Mouse (Mus musculus) forebrain, embryonic 12.5 days (tissue): Measurements from ENCODE around the gene Nup43. TPM values are rescaled to one million over a fixed set of nuclear protein-coding genes. Genes with fewer than 3 reads are reported as not detected.
A peak's percentile ranks its signal among the peaks of the same experiment; 100 is the strongest.
"Not testable (repeated sequence)": the region's sequence is repeated elsewhere in the genome, so short reads cannot be mapped to it uniquely, and the experiment has no call there.

ENCODE experiments used
- ATAC-seq: fragments of 200-750 bp; cut with Nextera tagmentation; 2 replicates; pipeline ENCODE4 v1.8.0; 2017; ENCODE audit warnings: moderate TSS enrichment; ENCODE audit not compliant: low FRiP score
- H3K27ac ChIP-seq: fragments of 300-500 bp; sonication (generic); 2 replicates; pipeline ENCODE4 v1.5.1; 2016; ENCODE audit warnings: mild to moderate bottlenecking
- H3K27me3 ChIP-seq: fragments of 300-500 bp; sonication (generic); 2 replicates; pipeline ENCODE4 v1.6.1; 2016; ENCODE audit warnings: mild to moderate bottlenecking
- H3K36me3 ChIP-seq: fragments of 300-500 bp; sonication (generic); replicated peaks from 2 replicates; pipeline ENCODE4 v1.6.1; 2016; ENCODE audit warnings: mild to moderate bottlenecking
- H3K4me1 ChIP-seq: fragments of 300-500 bp; sonication (generic); 2 replicates; pipeline ENCODE4 v1.6.1; 2016
- H3K4me2 ChIP-seq: fragments of 300-500 bp; sonication (generic); 2 replicates; pipeline ENCODE4 v1.6.1; 2016; ENCODE audit warnings: mild to moderate bottlenecking, moderate library complexity
- H3K4me3 ChIP-seq: fragments of 300-500 bp; sonication (generic); replicated peaks from 2 replicates; pipeline ENCODE4 v1.5.1; 2016; ENCODE audit warnings: mild to moderate bottlenecking
- H3K9ac ChIP-seq: fragments of 300-500 bp; sonication (generic); 2 replicates; pipeline ENCODE4 v1.6.1; 2016; ENCODE audit warnings: mild to moderate bottlenecking
- H3K9me3 ChIP-seq: fragments of 300-500 bp; sonication (generic); 2 replicates; pipeline ENCODE4 v1.6.1; 2016
- WGBS: fragments of 180-500 bp; shearing (Covaris S2); methylation state at CpG from one replicate; pipeline ENCODE4 v1.1.7; 2016; 5-methylcytosine and 5-hydroxymethylcytosine counted together
- polyA plus RNA-seq: library from polyadenylated mRNA; unstranded; fragments of >200 nt; fragmentation: Nextera tagmentation; extraction: Ambion mirVana; gene quantifications from 2 replicates; pipeline ENCODE4 v1.2.1, GENCODE M21; 2016

Nup43 gene
- polyA plus RNA-seq, result 54.0 and 59.7 TPM in 2 replicates

DNA sequence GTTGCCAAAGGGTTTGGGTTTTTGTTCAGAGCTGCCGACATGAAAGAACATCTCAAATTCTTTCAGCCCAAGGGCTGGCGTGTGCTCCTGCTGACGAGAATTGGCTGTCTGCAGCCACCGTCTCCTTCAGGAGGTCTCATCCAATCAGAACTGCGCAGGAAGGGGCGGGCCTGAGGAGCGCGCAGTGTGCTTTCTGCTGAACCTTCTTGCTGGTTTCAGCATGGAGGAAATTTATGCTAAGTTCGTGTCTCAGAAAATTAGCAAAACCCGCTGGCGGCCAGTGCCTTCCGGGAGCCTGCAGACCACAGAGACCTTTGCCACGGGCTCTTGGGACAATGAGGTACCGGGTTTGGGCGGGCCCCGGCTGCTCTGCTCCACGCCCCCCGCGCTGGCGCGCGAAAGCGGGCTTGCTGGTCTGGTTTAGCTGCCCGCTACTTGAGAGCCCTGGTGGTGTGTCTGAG lies at the start of gene Nup43:
Gene Nup43 (plus strand): TSS at position 162 of the 461 bp plus-strand sequence.
- WGBS, result 0% methylated on average over 24 of the region's 24 CpGs
- peak within 1 kb of the TSS; percentile 78 for H3K9ac ChIP-seq
- H3K4me3 ChIP-seq, result peak within 1 kb of the TSS; percentile 84
- peaks cover 28% of the 10 kb centered on the region for H3K36me3 ChIP-seq
- peak within 1 kb of the TSS; percentile 78 for H3K27ac ChIP-seq
- H3K9me3 ChIP-seq, result no peaks in the 10 kb centered on the region
- peaks cover 16% of the 10 kb centered on the region for H3K4me1 ChIP-seq
- peak within 1 kb of the TSS; percentile 73 for H3K4me2 ChIP-seq
- ATAC-seq, result peak; percentile 80
- H3K27me3 ChIP-seq, result no peaks in the 10 kb centered on the region

DNA sequence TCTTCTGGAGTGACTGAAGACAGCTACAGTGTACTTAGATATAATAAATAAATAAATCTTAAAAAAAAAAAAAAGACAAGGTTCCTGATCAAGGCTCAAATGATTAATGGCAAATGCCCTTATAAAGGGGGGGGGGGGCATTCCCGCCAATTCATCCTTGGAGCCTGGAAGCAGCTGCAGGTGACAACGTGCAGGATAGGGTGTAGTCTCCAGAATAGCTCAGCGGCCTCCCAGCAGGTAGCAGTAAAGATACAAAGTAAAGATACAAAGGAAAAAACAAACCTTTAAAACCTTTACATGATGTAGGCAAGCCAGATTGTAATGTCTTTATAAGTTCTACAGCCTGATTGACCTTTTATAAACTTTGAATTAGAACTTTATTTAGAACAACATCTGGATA lies 49.7 kb upstream of the Nup43 start:
- ATAC-seq, H3K27me3 ChIP-seq, H3K9ac ChIP-seq, H3K36me3 ChIP-seq, H3K4me3 ChIP-seq, H3K4me2 ChIP-seq, H3K4me1 ChIP-seq, H3K9me3 ChIP-seq, H3K27ac ChIP-seq: not testable (repeated sequence)
- 35% methylated on average over 3 of the region's 3 CpGs for WGBS

DNA sequence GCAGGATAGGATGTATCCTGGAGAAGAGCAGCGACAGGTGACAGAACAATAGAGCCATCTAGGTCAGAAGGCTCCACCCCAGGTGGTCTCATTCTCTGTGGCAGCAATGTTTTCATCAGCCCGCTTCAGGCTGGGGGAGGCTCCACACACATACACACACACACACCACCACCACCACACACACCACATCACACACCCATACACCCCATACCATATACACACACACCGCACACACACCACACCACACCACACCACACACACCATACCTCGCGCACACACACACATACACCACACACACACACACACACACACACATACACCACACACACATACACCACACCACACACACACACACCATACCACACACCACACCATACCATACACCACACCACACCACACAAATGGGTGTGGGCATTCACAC lies 47.5 kb upstream of the Nup43 start:
- Histone ChIP-seq H3K9me3 (peaks cover 2% of the 10 kb centered on the region; the same call in 1 of the 2 replicates), H3K4me1 (no peaks in the 10 kb centered on the region), H3K36me3 (peaks cover 10% of the 10 kb centered on the region), H3K27ac (no peak overlapping the region), H3K4me2 (no peak overlapping the region), H3K27me3 (no peaks in the 10 kb centered on the region), H3K9ac (no peak overlapping the region), H3K4me3 (no peak overlapping the region)
- WGBS, result 71% methylated on average over 5 of the region's 5 CpGs
- ATAC-seq, result no peak; the same call in 1 of the 2 replicates

DNA sequence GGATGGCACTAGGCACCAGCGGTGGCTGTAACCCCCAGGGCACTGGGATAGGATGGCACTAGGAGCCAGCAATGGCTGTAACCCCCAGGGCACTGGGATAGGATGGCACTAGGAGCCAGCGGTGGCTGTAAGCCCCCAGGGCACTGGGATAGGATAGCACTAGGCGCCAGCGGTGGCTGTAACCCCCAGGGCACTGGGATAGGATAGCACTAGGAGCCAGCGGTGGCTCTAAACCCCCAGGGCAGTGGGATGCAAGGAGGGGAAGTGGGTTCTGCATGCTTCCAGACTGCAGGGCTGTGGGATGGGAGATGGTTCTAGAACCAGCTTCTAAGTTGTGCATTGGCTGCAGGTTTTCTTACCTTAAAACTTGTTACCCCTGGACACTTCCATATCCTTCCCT lies 46.6 kb upstream of the Nup43 start:
- no peak overlapping the region for H3K27ac ChIP-seq
- H3K9me3 ChIP-seq, result no peaks in the 10 kb centered on the region
- H3K4me3 ChIP-seq, result no peak overlapping the region
- peaks cover 8% of the 10 kb centered on the region; the same call in 1 of the 2 replicates for H3K36me3 ChIP-seq
- H3K4me2 ChIP-seq, result no peak overlapping the region
- no peaks in the 10 kb centered on the region for H3K4me1 ChIP-seq
- no peak for ATAC-seq
- WGBS, result 66% methylated on average over 5 of the region's 5 CpGs
- no peak overlapping the region for H3K9ac ChIP-seq
- H3K27me3 ChIP-seq, result no peaks in the 10 kb centered on the region

DNA sequence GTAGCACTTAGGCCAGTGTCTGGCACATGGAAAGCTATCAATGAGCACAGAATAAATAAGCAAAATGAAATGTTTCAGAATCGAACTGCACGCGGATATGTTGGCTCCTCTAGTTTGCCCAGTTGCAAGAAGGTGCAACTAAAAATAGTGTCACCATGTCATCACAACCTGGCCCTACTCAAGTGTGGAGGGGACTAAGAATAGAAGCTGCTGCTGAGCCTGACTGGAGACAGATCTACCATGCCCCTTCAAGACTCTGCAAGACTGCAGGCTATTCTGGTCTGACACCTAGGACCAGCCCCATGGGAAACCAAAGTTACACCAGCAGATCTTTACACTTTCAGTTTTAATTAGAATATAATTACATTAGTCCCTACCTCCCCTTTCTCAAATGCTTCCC lies 44.9 kb upstream of the Nup43 start:
- H3K27ac ChIP-seq, result no peak overlapping the region
- no peaks in the 10 kb centered on the region for H3K4me1 ChIP-seq
- no peaks in the 10 kb centered on the region for H3K9me3 ChIP-seq
- H3K4me3 ChIP-seq, result no peak overlapping the region
- H3K4me2 ChIP-seq, result no peak overlapping the region
- H3K27me3 ChIP-seq, result no peaks in the 10 kb centered on the region
- no peak for ATAC-seq
- peaks cover 9% of the 10 kb centered on the region; the same call in 1 of the 2 replicates for H3K36me3 ChIP-seq
- H3K9ac ChIP-seq, result no peak overlapping the region
- 96% methylated on average over 3 of the region's 3 CpGs for WGBS

GRCm38 (mm10) chr10:7623861-7624518 lies 43.3 kb upstream of the Nup43 start:
- WGBS, result 92% methylated on average over 3 of the region's 3 CpGs
- Histone ChIP-seq H3K27me3 (no peaks in the 10 kb centered on the region), H3K4me1 (no peaks in the 10 kb centered on the region), H3K36me3 (peaks cover 23% of the 10 kb centered on the region), H3K27ac (no peak overlapping the region), H3K9ac (no peak overlapping the region), H3K4me3 (no peak overlapping the region), H3K9me3 (no peaks in the 10 kb centered on the region), H3K4me2 (no peak overlapping the region)
- ATAC-seq, result no peak

GRCm38 (mm10) chr10:7629092-7629491 lies 38.2 kb upstream of the Nup43 start:
- Histone ChIP-seq H3K4me2 (no peak overlapping the region), H3K4me1 (no peaks in the 10 kb centered on the region), H3K9ac (no peak overlapping the region), H3K27ac (no peak overlapping the region), H3K36me3 (peaks cover 40% of the 10 kb centered on the region), H3K9me3 (no peaks in the 10 kb centered on the region), H3K4me3 (no peak overlapping the region), H3K27me3 (no peaks in the 10 kb centered on the region)
- ATAC-seq, result no peak
- WGBS, result 96% methylated on average over 4 of the region's 4 CpGs

DNA sequence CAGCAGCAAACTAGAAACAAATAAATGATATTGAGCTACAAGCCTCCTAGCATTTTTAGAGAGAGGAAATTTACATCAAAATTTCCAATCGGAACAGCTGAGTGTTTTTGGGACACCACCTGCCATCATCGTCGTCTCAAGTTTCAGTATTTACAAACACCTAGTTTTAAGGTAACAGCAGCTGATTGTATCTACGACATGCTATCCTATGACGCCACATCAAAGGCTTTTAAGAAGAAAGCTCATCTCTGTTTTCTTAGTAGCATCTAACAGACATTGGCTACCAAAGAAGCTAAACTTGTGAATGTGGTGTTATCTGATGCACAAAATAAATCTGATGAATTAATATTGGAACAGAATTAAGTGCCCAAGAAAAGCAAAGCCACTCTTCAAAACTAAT lies 37.0 kb upstream of the Nup43 start:
- no peak overlapping the region for H3K4me3 ChIP-seq
- peaks cover 35% of the 10 kb centered on the region for H3K36me3 ChIP-seq
- no peak overlapping the region for H3K9ac ChIP-seq
- H3K27ac ChIP-seq, result no peak overlapping the region
- no peaks in the 10 kb centered on the region for H3K27me3 ChIP-seq
- H3K4me1 ChIP-seq, result no peaks in the 10 kb centered on the region
- no peak for ATAC-seq
- WGBS, result 95% methylated on average over 5 of the region's 5 CpGs
- H3K4me2 ChIP-seq, result no peak overlapping the region
- H3K9me3 ChIP-seq, result no peaks in the 10 kb centered on the region

GRCm38 (mm10) chr10:7630951-7631720 lies 36.2 kb upstream of the Nup43 start:
- no peak for ATAC-seq
- Histone ChIP-seq H3K36me3 (peaks cover 35% of the 10 kb centered on the region), H3K27ac (no peak overlapping the region), H3K4me2 (no peak overlapping the region), H3K4me1 (no peaks in the 10 kb centered on the region), H3K9ac (no peak overlapping the region), H3K9me3 (no peaks in the 10 kb centered on the region), H3K27me3 (no peaks in the 10 kb centered on the region), H3K4me3 (no peak overlapping the region)
- WGBS, result 86% methylated on average over 16 of the region's 16 CpGs

DNA sequence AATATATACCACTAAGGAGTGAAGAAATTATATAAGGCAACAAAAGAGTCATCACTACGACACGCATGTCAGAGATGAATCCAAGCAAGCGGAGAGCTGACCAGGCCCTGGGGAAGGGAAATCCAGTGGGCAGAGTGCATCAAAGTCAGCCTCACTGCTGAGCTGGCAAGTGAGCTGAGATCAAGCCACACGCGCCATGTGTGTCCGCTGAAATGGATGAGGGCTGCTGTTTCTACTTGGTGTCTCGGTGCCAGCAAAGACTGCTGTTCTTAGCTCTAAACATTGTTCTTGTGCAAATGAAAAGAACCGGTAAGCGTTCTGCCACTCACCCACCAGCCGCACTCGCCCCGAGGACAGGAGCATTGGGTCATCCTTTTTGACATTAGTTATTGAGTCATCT lies 26.9 kb upstream of the Nup43 start:
- Histone ChIP-seq H3K27me3 (no peaks in the 10 kb centered on the region), H3K9ac (no peak overlapping the region), H3K4me3 (no peak overlapping the region), H3K9me3 (no peaks in the 10 kb centered on the region), H3K4me1 (no peaks in the 10 kb centered on the region), H3K4me2 (no peak overlapping the region), H3K27ac (no peak overlapping the region), H3K36me3 (peaks cover 59% of the 10 kb centered on the region)
- no peak for ATAC-seq
- WGBS, result 95% methylated on average over 12 of the region's 12 CpGs

GRCm38 (mm10) chr10:7645911-7646310 lies 21.4 kb upstream of the Nup43 start:
- H3K27me3 ChIP-seq, result no peaks in the 10 kb centered on the region
- H3K9me3 ChIP-seq, result no peaks in the 10 kb centered on the region
- H3K4me2 ChIP-seq, result no peak overlapping the region
- no peak overlapping the region for H3K27ac ChIP-seq
- no peak for ATAC-seq
- WGBS, result 88% methylated on average over 2 of the region's 2 CpGs
- peaks cover 47% of the 10 kb centered on the region for H3K36me3 ChIP-seq
- no peak overlapping the region for H3K9ac ChIP-seq
- H3K4me1 ChIP-seq, result no peaks in the 10 kb centered on the region
- no peak overlapping the region for H3K4me3 ChIP-seq

GRCm38 (mm10) chr10:7649059-7649458 lies 18.2 kb upstream of the Nup43 start:
- H3K4me3 ChIP-seq, result no peak overlapping the region
- H3K36me3 ChIP-seq, result peaks cover 30% of the 10 kb centered on the region
- 95% methylated on average over 4 of the region's 4 CpGs for WGBS
- no peaks in the 10 kb centered on the region for H3K27me3 ChIP-seq
- H3K9me3 ChIP-seq, result no peaks in the 10 kb centered on the region
- H3K27ac ChIP-seq, result no peak overlapping the region
- H3K4me1 ChIP-seq, result no peaks in the 10 kb centered on the region
- no peak overlapping the region for H3K4me2 ChIP-seq
- ATAC-seq, result no peak
- no peak overlapping the region for H3K9ac ChIP-seq
